Mouse (Mus musculus) embryonic fibroblast, embryonic 13.5 days (primary cell): ENCODE results near the gene Myo1b.

Experiments
- CTCF ChIP-seq: IDR thresholded peaks from 2 replicates; pipeline ENCODE4 v1.5.1; 2011; ENCODE audit warnings: mild to moderate bottlenecking, control low read depth, low read length, moderate library complexity, borderline replicate concordance; ENCODE audit not compliant: insufficient read depth
- POLR2A ChIP-seq: IDR thresholded peaks from 2 replicates; pipeline ENCODE4 v1.6.1; 2011; ENCODE audit warnings: low read depth, mild to moderate bottlenecking, control low read depth, low read length, moderate library complexity

DNA sequence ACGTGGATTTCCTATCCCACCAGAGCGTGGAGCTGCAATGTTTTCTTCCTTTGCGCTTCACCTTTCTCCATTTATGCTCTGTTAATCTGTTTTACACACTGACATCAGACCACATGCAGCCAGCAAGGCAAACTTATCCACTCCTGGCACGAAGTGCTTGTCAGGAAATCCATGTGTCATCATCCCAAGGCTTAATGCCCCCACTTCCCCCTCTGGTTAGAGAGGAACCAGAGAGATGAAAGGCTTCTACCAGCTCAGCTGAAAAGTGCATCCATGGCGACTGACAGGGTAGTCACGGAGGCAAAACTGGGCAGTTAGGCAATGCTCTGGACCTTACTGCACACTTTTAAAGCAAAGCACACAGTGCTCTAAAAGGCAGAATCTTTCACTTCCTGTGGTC lies 126.6 kb downstream of the Myo1b start:
- TF ChIP-seq CTCF (no peak), POLR2A (no peak)
